Mouse (Mus musculus) limb, embryonic 14.5 days (tissue): ENCODE measurements around the gene Pxn. TPM values are rescaled to one million over a fixed set of nuclear protein-coding genes. Genes with fewer than 3 reads are reported as not detected.

ENCODE experiments used
- ATAC-seq: fragments of 200-750 bp; cut with Nextera tagmentation; 2 replicates; pipeline ENCODE4 v1.8.0; 2017; ENCODE audit warnings: low read depth, moderate number of reproducible peaks, moderate TSS enrichment; ENCODE audit not compliant: low FRiP score
- DNase-seq: peaks from one replicate; pipeline ENCODE4 v3.0.0-alpha.2; 2015; ENCODE audit warnings: low spot score
- H3K27ac ChIP-seq: fragments of 300-500 bp; sonication (generic); replicated peaks from 2 replicates; pipeline ENCODE4 v1.5.1; 2014; ENCODE audit warnings: low read depth, mild to moderate bottlenecking, low read length, moderate library complexity, mixed read lengths
- H3K27me3 ChIP-seq: fragments of 300-500 bp; sonication (generic); 2 replicates; pipeline ENCODE4 v1.6.1; 2014; ENCODE audit warnings: low read length, mixed read lengths; ENCODE audit not compliant: control insufficient read depth, insufficient read depth
- H3K36me3 ChIP-seq: fragments of 300-500 bp; sonication (generic); 2 replicates; pipeline ENCODE4 v1.6.1; 2014; ENCODE audit warnings: mild to moderate bottlenecking, low read length, moderate library complexity, mixed read lengths; ENCODE audit not compliant: control insufficient read depth, insufficient read depth
- H3K4me1 ChIP-seq: fragments of 300-500 bp; sonication (generic); 2 replicates; pipeline ENCODE4 v1.6.1; 2014; ENCODE audit warnings: antibody characterized with exemption, low read length, mixed read lengths; ENCODE audit not compliant: control insufficient read depth, insufficient read depth
- H3K4me2 ChIP-seq: fragments of 300-500 bp; sonication (generic); replicated peaks from 2 replicates; pipeline ENCODE4 v1.6.1; 2014; ENCODE audit warnings: low read depth, mild to moderate bottlenecking, low read length, moderate library complexity; ENCODE audit not compliant: severe bottlenecking
- H3K4me3 ChIP-seq: fragments of 300-500 bp; sonication (generic); replicated peaks from 2 replicates; pipeline ENCODE4 v1.5.1; 2014; ENCODE audit warnings: low read length
- H3K9ac ChIP-seq: fragments of 300-500 bp; sonication (generic); 2 replicates; pipeline ENCODE4 v1.6.1; 2014; ENCODE audit warnings: mild to moderate bottlenecking, low read depth, low read length, moderate library complexity; ENCODE audit not compliant: severe bottlenecking
- H3K9me3 ChIP-seq: fragments of 300-500 bp; sonication (generic); 2 replicates; pipeline ENCODE4 v1.6.1; 2016; ENCODE audit warnings: low read length; ENCODE audit not compliant: control insufficient read depth
- POLR2A ChIP-seq: fragments of 200-500 bp; IDR thresholded peaks from 2 replicates; pipeline ENCODE4 v1.8.0; 2012; ENCODE audit warnings: inconsistent platforms, mild to moderate bottlenecking, moderate library complexity, borderline replicate concordance; ENCODE audit not compliant: insufficient read depth, insufficient read length; ENCODE audit errors: extremely low read depth
- WGBS: fragments of 180-500 bp; shearing (Covaris S2); extraction: QIAGEN DNeasy Blood & Tissue Kit; methylation state at CpG from one replicate; pipeline ENCODE4 v1.1.7; 2014; 5-methylcytosine and 5-hydroxymethylcytosine counted together
- polyA plus RNA-seq, 2 experiments: library from polyadenylated mRNA; depleted of rRNA in 1 of 2; stranded (reverse) in 1 of 2; unstranded in 1 of 2; fragments of >200 nt; fragmentation: Nextera tagmentation in 1 of 2; extraction: Ambion mirVana in 1 of 2; gene quantifications; 2 replicates each; pipeline versions ENCODE4 v1.2.1 to v1.2.3; 2012 to 2014

The Pxn gene
- polyA plus RNA-seq, 2 experiments, result 25.0 to 119 TPM

GRCm38 (mm10) chr5:115483947-115484920, 22.2 kb upstream of the Pxn start, which contains the start of gene Sirt4:
Gene Sirt4 (minus strand): TSS chr5:115484725.
- Histone ChIP-seq H3K36me3 (peaks cover 11% of the 10 kb centered on the region), H3K4me2 (peak within 1 kb of the TSS; percentile 68), H3K9ac (peak within 1 kb of the TSS; percentile 41), H3K9me3 (no peaks in the 10 kb centered on the region), H3K4me1 (peaks cover 20% of the 10 kb centered on the region), H3K27ac (peak within 1 kb of the TSS; percentile 40; the same call in 1 of the 2 replicates), H3K27me3 (peaks cover 12% of the 10 kb centered on the region; the same call in 1 of the 2 replicates), H3K4me3 (peak within 1 kb of the TSS; percentile 49)
- TF ChIP-seq POLR2A, result peak; percentile 24; the same call in 1 of the 2 replicates
- DNase-seq (peak; percentile 98), ATAC-seq (peak; percentile 84)
- WGBS, result 8% methylated on average over 30 of the region's 30 CpGs

- H3K4me1 ChIP-seq, result peaks cover 20% of the 10 kb centered on the region
- H3K27ac ChIP-seq, result no peak overlapping the region
- WGBS, result 63% methylated on average over 5 of the region's 5 CpGs
- H3K36me3 ChIP-seq, result peaks cover 5% of the 10 kb centered on the region; the same call in 1 of the 2 replicates
- no peaks in the 10 kb centered on the region for H3K9me3 ChIP-seq
- peak overlapping the region; percentile 49 for H3K4me3 ChIP-seq
- no peak for TF ChIP-seq POLR2A
- peak overlapping the region; percentile 41 for H3K9ac ChIP-seq
- peaks cover 12% of the 10 kb centered on the region; the same call in 1 of the 2 replicates for H3K27me3 ChIP-seq
- ATAC-seq (no peak), DNase-seq (no peak)
- peak overlapping the region; percentile 68 for H3K4me2 ChIP-seq
These were observed 21.5 kb upstream of the Pxn start for GRCm38 (mm10) chr5:115484996-115485395.

GRCm38 (mm10) chr5:115485489-115486205, 20.8 kb upstream of the Pxn start:
- WGBS, result 81% methylated on average over 18 of the region's 18 CpGs
- H3K27ac ChIP-seq, result no peak overlapping the region
- peaks cover 12% of the 10 kb centered on the region; the same call in 1 of the 2 replicates for H3K27me3 ChIP-seq
- H3K4me1 ChIP-seq, result peaks cover 15% of the 10 kb centered on the region
- no peak overlapping the region for H3K4me3 ChIP-seq
- ATAC-seq, result no peak
- TF ChIP-seq POLR2A, result no peak
- peaks cover 5% of the 10 kb centered on the region; the same call in 1 of the 2 replicates for H3K36me3 ChIP-seq
- no peak for DNase-seq
- no peak overlapping the region for H3K4me2 ChIP-seq
- no peaks in the 10 kb centered on the region for H3K9me3 ChIP-seq
- no peak overlapping the region for H3K9ac ChIP-seq

GRCm38 (mm10) chr5:115486726-115487125, 19.8 kb upstream of the Pxn start:
- ATAC-seq (no peak), DNase-seq (no peak)
- TF ChIP-seq POLR2A, result no peak
- no peak overlapping the region for H3K9ac ChIP-seq
- peaks cover 8% of the 10 kb centered on the region; the same call in 1 of the 2 replicates for H3K27me3 ChIP-seq
- no peak overlapping the region for H3K4me2 ChIP-seq
- peaks cover 5% of the 10 kb centered on the region; the same call in 1 of the 2 replicates for H3K36me3 ChIP-seq
- WGBS, result 51% methylated on average over 4 of the region's 4 CpGs
- no peak overlapping the region for H3K27ac ChIP-seq
- H3K9me3 ChIP-seq, result no peaks in the 10 kb centered on the region
- H3K4me1 ChIP-seq, result peaks cover 21% of the 10 kb centered on the region
- no peak overlapping the region for H3K4me3 ChIP-seq

- Histone ChIP-seq H3K4me1 (peaks cover 24% of the 10 kb centered on the region), H3K9me3 (no peaks in the 10 kb centered on the region), H3K9ac (no peak overlapping the region), H3K4me3 (no peak overlapping the region), H3K36me3 (peaks cover 3% of the 10 kb centered on the region; the same call in 1 of the 2 replicates), H3K27ac (no peak overlapping the region), H3K4me2 (no peak overlapping the region), H3K27me3 (peaks cover 5% of the 10 kb centered on the region; the same call in 1 of the 2 replicates)
- DNase-seq, result no peak
- no peak for TF ChIP-seq POLR2A
- ATAC-seq, result no peak
- WGBS, result 85% methylated on average over 8 of the region's 8 CpGs
These were observed 19.1 kb upstream of the Pxn start for GRCm38 (mm10) chr5:115487353-115487752.
